Mouse (Mus musculus): ENCODE measurements around the gene Coq9. TPM values are rescaled to one million over a fixed set of nuclear protein-coding genes. Genes with fewer than 3 reads are reported as not detected.

The Coq9 gene
- total and polyA plus RNA-seq, 3 experiments = 91.9 to 169 TPM; not detected in 1

DNA sequence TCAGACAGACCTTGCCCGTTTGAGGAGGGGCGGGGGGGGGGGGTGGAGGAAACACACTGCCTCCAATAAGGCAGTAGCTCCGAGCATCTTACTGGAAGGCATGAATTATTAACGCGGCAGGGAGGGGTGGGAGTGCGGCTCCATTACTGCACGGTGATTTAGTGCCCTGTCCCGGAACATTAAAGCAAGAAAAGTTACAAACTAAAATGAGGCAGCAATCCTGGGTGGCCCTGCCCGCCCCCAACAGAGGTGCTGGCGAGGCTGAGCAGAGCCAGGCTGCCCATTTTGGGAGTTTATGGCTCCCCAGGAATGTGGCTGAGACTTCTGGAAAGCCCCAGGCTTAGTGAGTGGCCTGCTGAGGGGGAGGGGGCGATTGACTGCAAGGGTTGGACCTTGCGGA, 65.6 kb downstream of the Coq9 start:
- Histone ChIP-seq H3K27ac (ENCODE audit: control insufficient read depth, low read depth, low read length) (no peak overlapping the region), H3K9me3 (replicated peaks; ENCODE audit: insufficient read depth, low read length) (no peaks in the 10 kb centered on the region), H3K9ac (ENCODE audit: control insufficient read depth, low read depth, low read length, poor library complexity, severe bottlenecking) (no peak overlapping the region), H3K4me1 (ENCODE audit: control insufficient read depth in 1 of 2, insufficient read depth in 2 of 2, low read length in 2 of 2) (0 out of 4 replicates have a peak, but pooled peaks cover 0 to 4% of the 10 kb centered on the region in 2 experiments), H3K27me3 (ENCODE audit: control insufficient read depth in 1 of 2, insufficient read depth in 2 of 2, low read length in 2 of 2) (peaks cover 0 to 3% of the 10 kb centered on the region in 2 experiments; a peak in 1 of 4 replicates), H3K79me2 (ENCODE audit: control insufficient read depth, insufficient read depth, low read length, poor library complexity) (no peaks in the 10 kb centered on the region), H3K36me3 (ENCODE audit: control insufficient read depth in 1 of 2, insufficient read depth in 2 of 2, low read length in 2 of 2) (no peaks in the 10 kb centered on the region), H3K4me3 (ENCODE audit: control insufficient read depth in 1 of 2, insufficient read depth in 1 of 2, low read depth in 2 of 2, low read length in 2 of 2) (no peak overlapping the region)
- no peak for TF ChIP-seq JUND (IDR thresholded peaks at IDR 0.05; ENCODE audit: low read depth, low read length)
- TF ChIP-seq GABPA (IDR thresholded peaks at IDR 0.05; ENCODE audit: low read depth, low read length) = no peak
- TF ChIP-seq CHD2 (IDR thresholded peaks at IDR 0.05; ENCODE audit: low read length) = no peak
- no peak for TF ChIP-seq ELF1 (IDR thresholded peaks at IDR 0.05; ENCODE audit: low read depth, low read length)
- no peak for TF ChIP-seq GATA1 (IDR thresholded peaks at IDR 0.05; ENCODE audit: low read depth, low read length)
- TF ChIP-seq TBP (IDR thresholded peaks at IDR 0.05; ENCODE audit: low read depth, low read length) = no peak
- TF ChIP-seq MAFK (IDR thresholded peaks at IDR 0.05; ENCODE audit: borderline replicate concordance, low read depth, low read length) = no peak
- no peak for TF ChIP-seq ZKSCAN1 (IDR thresholded peaks at IDR 0.05; ENCODE audit: low read depth, low read length)
- no peak for TF ChIP-seq CHD1 (IDR thresholded peaks at IDR 0.05; ENCODE audit: low read depth, low read length)
- TF ChIP-seq CTCF (IDR thresholded peaks at IDR 0.05 in 2 of 3, conservative IDR thresholded peaks at IDR 0.05 in 1 of 3; ENCODE audit: control insufficient read depth in 1 of 3, insufficient read depth in 1 of 3, low read depth in 2 of 3, low read length in 3 of 3, poor library complexity in 1 of 3, severe bottlenecking in 1 of 3) = no peak
- TF ChIP-seq SIN3A (IDR thresholded peaks at IDR 0.05; ENCODE audit: low read length) = no peak
- no peak for TF ChIP-seq TCF12 (IDR thresholded peaks at IDR 0.05; ENCODE audit: low read depth, low read length)
- no peak for TF ChIP-seq MXI1 (IDR thresholded peaks at IDR 0.05; ENCODE audit: low read depth, low read length)
- TF ChIP-seq MEF2A (IDR thresholded peaks at IDR 0.05; ENCODE audit: extremely low read depth, insufficient replicate concordance, low read depth, low read length, poor library complexity, severe bottlenecking) = no peak
- no peak for TF ChIP-seq NRF1 (IDR thresholded peaks at IDR 0.05; ENCODE audit: insufficient read depth, low read depth, low read length, poor library complexity, severe bottlenecking)
- no peak for DNase-seq (ENCODE audit: low read depth, low spot score)

Other genes with a start within 250 kb of the Coq9 start
- gene Rspry1, start 236.4 kb upstream of the Coq9 start, total RNA-seq (2012; rRNA removed) = 32.2 and 34.1 TPM in 2 replicates
- gene Rspry1, start 236.4 kb upstream of the Coq9 start, polyA plus RNA-seq (2012; ENCODE audit: insufficient read depth in 1 of 2, insufficient read length in 2 of 2, low read depth in 1 of 2, low replicate concordance in 2 of 2, missing spikeins in 1 of 2) = 10 to 100 TPM in 1 of 2 experiments, not detected in 1; 24.5 TPM
- gene Fam192a, start 236.3 kb upstream of the Coq9 start, total RNA-seq (2012; rRNA removed) = 43.3 and 46.3 TPM in 2 replicates
- gene Fam192a, start 236.3 kb upstream of the Coq9 start, polyA plus RNA-seq (2012; ENCODE audit: insufficient read depth in 1 of 2, insufficient read length in 2 of 2, low read depth in 1 of 2, low replicate concordance in 2 of 2, missing spikeins in 1 of 2) = 10 to 100 TPM in 1 of 2 experiments, not detected in 1; 88.1 TPM
- 43.8 and 46.7 TPM in 2 replicates for gene Arl2bp, start 171.7 kb upstream of the Coq9 start, total RNA-seq (2012; rRNA removed)
- gene Arl2bp, start 171.7 kb upstream of the Coq9 start, polyA plus RNA-seq (2012; ENCODE audit: insufficient read depth in 1 of 2, insufficient read length in 2 of 2, low read depth in 1 of 2, low replicate concordance in 2 of 2, missing spikeins in 1 of 2) = 100 to 1,000 TPM in 1 of 2 experiments, 10 to 100 TPM in 1; 96.1 to 515 TPM
- gene Pllp, start 142.0 kb upstream of the Coq9 start, total RNA-seq (2012; rRNA removed) = not detected in 2 replicates
- under 1 TPM in 1 of 2 experiments, not detected in 1; 0.06 TPM for gene Pllp, start 142.0 kb upstream of the Coq9 start, polyA plus RNA-seq (2012; ENCODE audit: insufficient read depth in 1 of 2, insufficient read length in 2 of 2, low read depth in 1 of 2, low replicate concordance in 2 of 2, missing spikeins in 1 of 2)
- gene Ccl22, start 92.7 kb upstream of the Coq9 start, total RNA-seq (2012; rRNA removed) = not detected in 2 replicates
- gene Ccl22, start 92.7 kb upstream of the Coq9 start, polyA plus RNA-seq (2012; ENCODE audit: insufficient read depth in 1 of 2, insufficient read length in 2 of 2, low read depth in 1 of 2, low replicate concordance in 2 of 2, missing spikeins in 1 of 2) = under 1 TPM in 1 of 2 experiments, not detected in 1; 0.06 TPM
- not detected in 2 replicates for gene Cx3cl1, start 66.3 kb upstream of the Coq9 start, total RNA-seq (2012; rRNA removed)
- not detected for gene Cx3cl1, start 66.3 kb upstream of the Coq9 start, polyA plus RNA-seq (2012; ENCODE audit: insufficient read depth in 1 of 2, insufficient read length in 2 of 2, low read depth in 1 of 2, low replicate concordance in 2 of 2, missing spikeins in 1 of 2)
- gene Ccl17, start 27.9 kb upstream of the Coq9 start, total RNA-seq (2012; rRNA removed) = 1.2 TPM in 1 of 2 replicates, not detected in the other
- under 1 TPM in 1 of 2 experiments, not detected in 1; 0.43 TPM for gene Ccl17, start 27.9 kb upstream of the Coq9 start, polyA plus RNA-seq (2012; ENCODE audit: insufficient read depth in 1 of 2, insufficient read length in 2 of 2, low read depth in 1 of 2, low replicate concordance in 2 of 2, missing spikeins in 1 of 2)
- 102 and 122 TPM in 2 replicates for gene Ciapin1, start within 50 bp of the Coq9 start, total RNA-seq (2012; rRNA removed)
- 100 to 1,000 TPM in 1 of 2 experiments, not detected in 1; 263 TPM for gene Ciapin1, start within 50 bp of the Coq9 start, polyA plus RNA-seq (2012; ENCODE audit: insufficient read depth in 1 of 2, insufficient read length in 2 of 2, low read depth in 1 of 2, low replicate concordance in 2 of 2, missing spikeins in 1 of 2)
- gene Polr2c, start 19.1 kb downstream of the Coq9 start, total RNA-seq (2012; rRNA removed) = 92.0 and 92.5 TPM in 2 replicates
- gene Polr2c, start 19.1 kb downstream of the Coq9 start, polyA plus RNA-seq (2012; ENCODE audit: insufficient read depth in 1 of 2, insufficient read length in 2 of 2, low read depth in 1 of 2, low replicate concordance in 2 of 2, missing spikeins in 1 of 2) = 100 to 1,000 TPM; 151 to 181 TPM
- 1.5 TPM in 2 replicates for gene Dok4, start 38.0 kb downstream of the Coq9 start, total RNA-seq (2012; rRNA removed)
- gene Dok4, start 38.0 kb downstream of the Coq9 start, polyA plus RNA-seq (2012; ENCODE audit: insufficient read depth in 1 of 2, insufficient read length in 2 of 2, low read depth in 1 of 2, low replicate concordance in 2 of 2, missing spikeins in 1 of 2) = 1 to 10 TPM in 1 of 2 experiments, not detected in 1; 3.2 TPM
- 1.6 and 1.7 TPM in 2 replicates for gene Ccdc102a, start 79.8 kb downstream of the Coq9 start, total RNA-seq (2012; rRNA removed)
- 1 to 10 TPM in 1 of 2 experiments, not detected in 1; 6.8 TPM for gene Ccdc102a, start 79.8 kb downstream of the Coq9 start, polyA plus RNA-seq (2012; ENCODE audit: insufficient read depth in 1 of 2, insufficient read length in 2 of 2, low read depth in 1 of 2, low replicate concordance in 2 of 2, missing spikeins in 1 of 2)
- 0.04 and 0.07 TPM in 2 replicates for gene Adgrg5, start 85.4 kb downstream of the Coq9 start, total RNA-seq (2012; rRNA removed)
- 1 to 10 TPM in 1 of 2 experiments, not detected in 1; 1.3 TPM for gene Adgrg5, start 85.4 kb downstream of the Coq9 start, polyA plus RNA-seq (2012; ENCODE audit: insufficient read depth in 1 of 2, insufficient read length in 2 of 2, low read depth in 1 of 2, low replicate concordance in 2 of 2, missing spikeins in 1 of 2)
- gene Adgrg1, start 136.4 kb downstream of the Coq9 start, total RNA-seq (2012; rRNA removed) = 4.2 and 7.2 TPM in 2 replicates
- gene Adgrg1, start 136.4 kb downstream of the Coq9 start, polyA plus RNA-seq (2012; ENCODE audit: insufficient read depth in 1 of 2, insufficient read length in 2 of 2, low read depth in 1 of 2, low replicate concordance in 2 of 2, missing spikeins in 1 of 2) = 10 to 100 TPM in 1 of 2 experiments, not detected in 1; 33.2 TPM
- gene Adgrg3, start 179.4 kb downstream of the Coq9 start, total RNA-seq (2012; rRNA removed) = not detected in 2 replicates
- gene Adgrg3, start 179.4 kb downstream of the Coq9 start, polyA plus RNA-seq (2012; ENCODE audit: insufficient read depth in 1 of 2, insufficient read length in 2 of 2, low read depth in 1 of 2, low replicate concordance in 2 of 2, missing spikeins in 1 of 2) = under 1 TPM in 1 of 2 experiments, not detected in 1; 0.08 TPM
- 0.04 TPM in 1 of 2 replicates, not detected in the other for gene Drc7, start 216.8 kb downstream of the Coq9 start, total RNA-seq (2012; rRNA removed)
- under 1 TPM in 1 of 2 experiments, not detected in 1; 0.07 TPM for gene Drc7, start 216.8 kb downstream of the Coq9 start, polyA plus RNA-seq (2012; ENCODE audit: insufficient read depth in 1 of 2, insufficient read length in 2 of 2, low read depth in 1 of 2, low replicate concordance in 2 of 2, missing spikeins in 1 of 2)
- gene Katnb1, start 242.9 kb downstream of the Coq9 start, total RNA-seq (2012; rRNA removed) = 13.6 and 14.2 TPM in 2 replicates
- 10 to 100 TPM in 1 of 2 experiments, not detected in 1; 23.8 TPM for gene Katnb1, start 242.9 kb downstream of the Coq9 start, polyA plus RNA-seq (2012; ENCODE audit: insufficient read depth in 1 of 2, insufficient read length in 2 of 2, low read depth in 1 of 2, low replicate concordance in 2 of 2, missing spikeins in 1 of 2)

Data from MEL (cell line).